Mouse (Mus musculus): ENCODE measurements around the gene Fnip2. TPM values are rescaled to one million over a fixed set of nuclear protein-coding genes. Genes with fewer than 3 reads are reported as not detected.
"Not testable (repeated sequence)": the region's sequence is repeated elsewhere in the genome, so short reads cannot be mapped to it uniquely, and the experiment has no call there.

The Fnip2 gene
- total RNA-seq, 2 experiments from 2014 or later = 3.1 to 3.3 TPM

DNA sequence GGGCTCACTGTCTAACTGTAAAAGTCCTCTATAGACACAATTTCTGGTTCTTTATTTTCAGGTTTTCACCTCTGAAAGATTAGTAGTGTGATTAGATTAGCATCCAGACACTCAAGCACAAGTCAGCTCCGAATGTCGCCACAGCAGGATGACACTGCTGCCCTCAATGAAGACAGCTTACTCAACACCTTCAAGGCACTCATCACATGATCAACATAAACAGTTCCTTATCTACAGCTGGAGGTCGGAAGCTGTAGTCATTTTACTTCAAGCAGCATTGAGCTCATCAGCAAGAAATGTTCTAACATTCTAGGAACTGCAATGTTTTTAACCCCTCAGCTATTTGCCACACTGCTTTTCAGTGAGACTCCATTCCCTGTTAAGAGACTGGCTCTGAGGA, 76.0 kb downstream of the Fnip2 start:
- DNase-seq = no peak
- intact Hi-C loops (cut with DNase I) = loop anchor here (5.0 kb wide), 1 partner anchor 289 kb away; no protein-coding TSS in a partner anchor

GRCm38 (mm10) chr3:79490102-79490501, 77.5 kb downstream of the Fnip2 start:
- intact Hi-C loops (cut with DNase I) = loop anchor here (5.0 kb wide), 1 partner anchor 288 kb away; no protein-coding TSS in a partner anchor
- DNase-seq = no peak

DNA sequence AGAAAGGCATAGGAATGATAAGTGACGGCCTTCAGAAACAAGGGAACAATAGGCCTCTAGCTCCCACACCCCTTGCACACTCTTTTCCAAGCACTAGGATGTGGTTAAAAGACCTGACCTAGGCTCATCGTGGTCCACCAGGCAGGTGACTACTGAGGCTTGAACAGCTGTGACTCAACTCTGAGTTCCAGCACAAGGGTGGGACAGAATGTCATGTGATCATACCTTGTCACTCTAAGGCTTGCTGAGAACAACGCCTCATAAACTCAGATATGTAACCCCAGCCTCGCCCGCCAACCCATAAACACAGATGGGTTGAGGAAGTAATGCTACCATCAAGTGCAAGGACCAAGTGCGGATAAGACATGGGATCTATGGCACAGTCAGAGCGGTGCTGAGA, 79.6 kb downstream of the Fnip2 start:
- DNase-seq = no peak
- intact Hi-C loops (cut with DNase I) = no loop called here

- intact Hi-C loops (cut with DNase I) = no loop called here
- DNase-seq = no peak
Measured at GRCm38 (mm10) chr3:79484286-79485063, 83.1 kb downstream of the Fnip2 start.

DNA sequence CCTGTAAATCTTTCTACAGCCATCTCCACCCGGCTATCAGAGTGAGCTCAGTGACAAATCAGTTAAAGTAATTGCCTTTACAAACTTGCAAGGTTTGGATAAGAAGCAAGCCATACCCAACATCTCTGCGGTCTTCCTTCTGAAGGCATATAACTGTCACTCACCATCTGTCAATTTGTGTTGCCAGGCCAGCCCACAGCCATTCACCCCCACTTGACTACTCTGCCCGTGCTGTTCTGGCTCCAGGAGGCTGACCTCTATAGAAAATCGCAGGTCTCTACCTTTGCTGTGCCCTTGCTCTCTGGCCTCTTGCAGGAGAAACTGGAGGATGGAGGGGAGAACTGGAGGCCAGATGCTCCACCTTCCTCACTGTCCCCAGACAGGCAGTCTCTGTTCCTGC, 88.7 kb downstream of the Fnip2 start:
- intact Hi-C loops (cut with DNase I) = no loop called here

DNA sequence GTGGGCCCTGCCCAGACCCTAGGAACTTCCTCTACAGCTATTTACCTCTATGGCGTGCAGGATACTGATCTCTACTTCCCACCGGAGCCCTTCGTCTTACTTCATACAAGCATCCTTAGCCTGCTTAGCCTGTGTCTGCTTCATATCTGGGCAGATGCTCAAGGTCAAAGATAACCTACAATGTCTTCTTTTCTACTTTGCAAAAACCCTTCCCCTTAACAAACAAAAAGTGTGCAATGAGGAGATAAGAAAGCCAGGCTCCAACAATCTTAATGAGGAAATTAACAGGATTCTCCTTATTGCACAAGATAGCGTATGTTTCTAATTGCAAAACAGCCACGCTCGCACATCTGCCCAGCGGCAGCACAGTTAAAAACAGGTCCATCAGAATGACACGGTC, 89.2 kb downstream of the Fnip2 start:
- intact Hi-C loops (cut with DNase I) = no loop called here
- DNase-seq = no peak

More for the DNA sequence above, 88.7 kb downstream of the Fnip2 start:
- DNase-seq = no peak

DNA sequence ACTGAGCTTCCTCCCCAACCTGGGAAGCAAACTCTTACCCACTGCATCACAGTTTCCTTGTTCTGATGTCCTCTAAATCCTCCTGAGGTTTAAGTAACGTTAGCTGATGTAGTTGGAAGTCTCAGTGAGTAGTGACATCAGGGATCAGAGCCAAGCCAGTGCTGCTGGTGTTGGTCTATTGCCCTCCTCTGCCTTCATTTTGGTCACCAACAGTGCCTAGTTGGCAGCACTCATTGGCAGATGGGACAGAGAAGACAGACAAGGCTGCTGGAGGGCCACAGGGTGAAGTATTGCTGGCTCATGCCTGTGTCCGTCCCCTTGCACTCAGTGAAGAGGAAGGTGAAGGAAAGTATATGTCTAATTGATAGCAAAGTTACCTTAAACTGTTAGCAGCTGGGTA, 91.6 kb downstream of the Fnip2 start:
- DNase-seq = no peak
- intact Hi-C loops (cut with DNase I) = no loop called here

GRCm38 (mm10) chr3:79474911-79475310, 92.7 kb downstream of the Fnip2 start:
- no peak for DNase-seq

DNA sequence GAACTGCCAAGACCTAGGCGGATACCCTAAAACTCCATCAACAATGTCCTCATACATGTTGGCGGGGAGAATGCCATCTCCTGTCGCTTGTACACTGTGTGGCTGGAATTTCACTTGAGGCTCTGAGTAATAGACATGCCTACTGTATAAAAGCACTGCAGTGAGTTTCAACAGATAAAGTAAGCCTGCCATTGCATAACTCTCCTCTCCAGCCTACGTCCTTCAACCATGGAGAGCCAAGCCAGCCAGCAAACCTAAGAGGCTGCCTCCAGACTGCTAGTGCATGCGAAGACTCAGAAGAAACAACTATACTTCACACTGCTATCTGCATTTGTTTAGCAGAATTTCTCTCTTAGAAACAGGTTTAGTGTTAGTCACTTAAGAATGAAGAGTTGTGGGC, 95.2 kb downstream of the Fnip2 start:
- intact Hi-C loops (cut with DNase I) = no loop called here
- DNase-seq = no peak

More at GRCm38 (mm10) chr3:79474911-79475310, 92.7 kb downstream of the Fnip2 start:
- intact Hi-C loops (cut with DNase I) = no loop called here

DNA sequence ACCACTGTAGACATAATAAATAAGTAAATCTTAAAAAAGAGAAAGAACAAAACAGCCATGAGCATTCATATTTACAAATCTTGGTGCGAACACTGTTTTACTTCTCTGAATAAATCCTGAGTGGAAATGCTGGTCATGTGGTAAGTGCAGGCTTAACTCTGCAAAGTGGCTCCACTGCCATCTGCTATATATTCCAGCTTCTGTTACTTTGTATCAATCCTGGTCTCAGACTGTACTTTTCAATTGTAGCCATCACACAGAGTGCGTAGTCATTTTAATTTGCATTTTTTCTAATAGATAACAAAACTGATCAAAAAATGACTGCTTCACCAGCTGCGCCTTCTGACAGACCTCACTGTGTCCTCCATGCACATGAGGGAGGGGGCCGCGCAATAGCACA, 98.2 kb downstream of the Fnip2 start:
- intact Hi-C loops (cut with DNase I) = no loop called here
- DNase-seq = no peak

DNA sequence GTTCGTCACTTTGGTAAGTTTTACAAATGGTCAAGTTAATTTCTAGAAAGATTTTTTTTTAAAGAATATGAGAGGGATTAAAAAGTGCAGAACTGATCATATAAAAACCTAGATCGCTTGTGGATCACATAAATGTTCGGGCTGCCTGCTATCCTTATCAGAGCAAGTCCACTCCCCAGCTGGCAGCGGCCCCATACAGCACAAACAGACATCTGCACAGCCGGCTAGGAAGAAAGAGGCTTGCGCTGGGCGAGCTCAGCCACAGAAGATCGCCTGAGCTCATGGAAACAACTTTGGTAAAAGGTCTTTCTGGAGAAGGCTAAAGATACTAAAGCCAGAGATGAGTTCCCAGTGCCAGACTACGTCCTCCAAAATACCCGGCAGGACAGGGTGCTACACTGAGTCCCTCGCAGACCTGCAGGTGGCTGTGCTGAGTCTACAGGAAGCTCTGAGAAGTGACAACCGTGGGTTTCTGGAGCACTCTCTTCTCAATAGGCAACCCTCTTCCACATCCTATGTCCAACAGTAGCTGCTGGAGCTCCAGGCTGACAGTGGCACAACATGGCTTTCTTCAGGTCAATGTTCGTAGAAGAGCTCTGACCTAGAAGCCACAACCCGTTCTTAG, 108.8 kb downstream of the Fnip2 start:
- intact Hi-C loops (cut with DNase I) = no loop called here
- no peak for DNase-seq

DNA sequence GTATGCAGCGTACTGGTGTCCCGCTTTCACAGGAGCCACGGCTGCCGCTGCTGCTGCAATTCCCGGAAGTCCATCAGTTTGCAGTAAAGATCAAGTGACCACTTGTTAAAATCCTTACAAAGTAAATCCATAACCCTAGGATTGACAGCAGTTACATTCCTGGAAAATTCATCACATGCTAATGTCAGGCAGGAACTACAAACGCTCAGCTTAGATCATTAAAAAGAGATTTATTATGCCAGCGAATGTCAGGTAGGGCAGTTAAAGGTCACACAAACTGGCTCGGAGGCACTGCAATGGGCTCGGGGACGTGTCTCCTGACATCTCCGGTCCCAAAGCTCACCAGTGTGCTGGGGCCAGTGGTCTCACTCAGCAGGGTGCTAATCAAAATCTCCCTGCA, 111.8 kb downstream of the Fnip2 start:
- no peak for DNase-seq
- intact Hi-C loops (cut with DNase I) = no loop called here

DNA sequence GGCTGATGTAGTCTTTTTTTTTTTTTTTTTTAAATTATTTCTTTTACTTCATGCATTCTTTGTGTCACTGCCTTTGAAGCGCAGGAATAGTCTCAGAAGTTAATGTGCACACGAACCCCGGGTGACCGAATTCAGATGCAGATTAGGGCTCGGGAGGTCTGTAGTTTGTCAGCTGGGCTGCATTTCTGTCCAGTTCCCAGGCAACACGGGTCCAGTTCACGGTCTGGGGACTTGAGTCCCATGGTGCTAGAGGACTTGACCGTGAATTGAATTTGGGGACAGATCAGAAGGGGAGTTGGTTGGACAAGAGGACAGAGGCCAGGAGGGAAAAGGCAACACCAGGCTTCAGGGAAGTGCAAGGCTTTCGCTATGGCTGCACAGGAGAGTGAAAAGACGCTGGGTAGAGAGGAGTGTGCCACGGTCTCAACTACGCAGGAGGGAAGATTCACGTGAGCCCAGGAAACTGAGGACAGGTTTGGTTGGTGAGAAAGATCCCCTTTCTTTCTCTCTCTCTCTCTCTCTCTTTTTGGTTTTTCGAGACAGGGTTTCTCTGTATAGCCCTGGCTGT, 114.8 kb downstream of the Fnip2 start:
- DNase-seq = no peak
- intact Hi-C loops (cut with DNase I) = no loop called here

DNA sequence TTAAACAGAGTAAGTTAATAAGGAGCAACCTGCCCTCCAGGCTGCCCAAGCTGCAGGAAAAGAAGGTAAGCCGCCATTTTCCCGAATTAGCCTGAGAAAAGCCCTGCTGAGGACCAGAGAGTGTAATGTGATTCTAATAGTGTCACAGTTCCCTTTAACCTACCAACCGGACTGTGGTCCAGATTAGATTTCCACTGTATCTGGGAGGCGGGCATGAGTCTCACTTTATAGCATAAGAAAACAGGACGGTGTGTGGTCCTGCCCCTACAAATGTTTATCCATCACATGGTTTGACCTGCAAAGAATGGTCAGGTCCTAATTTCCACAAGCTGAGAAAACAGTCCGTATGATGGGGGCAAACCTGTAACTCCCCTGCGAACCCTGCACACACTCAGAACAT, 118.2 kb downstream of the Fnip2 start:
- DNase-seq = no peak
- intact Hi-C loops (cut with DNase I) = no loop called here

- DNase-seq = no peak
- intact Hi-C loops (cut with DNase I) = no loop called here
Measured at GRCm38 (mm10) chr3:79448421-79448820, 119.2 kb downstream of the Fnip2 start.

GRCm38 (mm10) chr3:79446648-79447047, 120.9 kb downstream of the Fnip2 start:
- DNase-seq; intact Hi-C loops (cut with DNase I): not testable (repeated sequence)

- intact Hi-C loops (cut with DNase I) = no loop called here
Measured at GRCm38 (mm10) chr3:79446124-79446523, 121.5 kb downstream of the Fnip2 start.

DNA sequence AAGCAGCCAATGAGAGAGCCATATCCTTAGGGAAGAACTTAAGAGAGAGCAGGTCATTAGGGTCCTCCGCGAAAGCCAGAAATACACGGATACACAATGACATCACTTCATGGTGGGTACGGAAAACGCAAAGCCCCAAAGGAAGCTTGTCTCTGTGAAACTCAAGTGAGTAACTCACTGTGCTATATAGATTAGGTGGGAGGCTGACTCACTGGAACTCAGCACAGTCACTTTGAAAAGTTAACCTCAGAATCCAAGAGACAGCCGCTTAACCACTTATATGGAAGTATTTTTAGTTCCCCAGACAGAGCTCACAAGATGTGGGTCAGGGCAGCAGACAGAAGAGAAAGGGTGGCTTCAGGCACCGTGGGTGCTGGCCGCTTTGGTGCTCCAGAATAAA, 122.6 kb downstream of the Fnip2 start:
- intact Hi-C loops (cut with DNase I) = no loop called here
- DNase-seq = no peak

More at GRCm38 (mm10) chr3:79446124-79446523, 121.5 kb downstream of the Fnip2 start:
- no peak for DNase-seq

- intact Hi-C loops (cut with DNase I) = no loop called here
- DNase-seq = no peak
Measured at GRCm38 (mm10) chr3:79443850-79444249, 123.7 kb downstream of the Fnip2 start.

GRCm38 (mm10) chr3:79440976-79441491, 126.6 kb downstream of the Fnip2 start:
- intact Hi-C loops (cut with DNase I) = no loop called here
- DNase-seq = no peak

GRCm38 (mm10) chr3:79438276-79438675, 129.3 kb downstream of the Fnip2 start:
- intact Hi-C loops (cut with DNase I) = no loop called here
- no peak for DNase-seq

Data from gastrocnemius, postnatal 36 days (tissue).